Mouse (Mus musculus) heart, postnatal 14 days (tissue): ENCODE measurements at regions not wholly inside any gene's neighbourhood (a gene's known extent, or its start where the extent isn't known, plus 50 kb on each side); places are given as distances from the start of the nearest gene placed in this dataset.
A peak's percentile ranks its signal among the peaks of the same experiment; 100 is the strongest.

Experiments used
- DNase-seq, 2 experiments: peaks; one replicate each; pipeline ENCODE4 v3.0.0; 2021 to 2022
- intact Hi-C: fragments of 180-260 bp; cut with DNase I; formaldehyde crosslinking; loops from one replicate; pipeline ENCODE4 v1.15.1; 2025

DNA sequence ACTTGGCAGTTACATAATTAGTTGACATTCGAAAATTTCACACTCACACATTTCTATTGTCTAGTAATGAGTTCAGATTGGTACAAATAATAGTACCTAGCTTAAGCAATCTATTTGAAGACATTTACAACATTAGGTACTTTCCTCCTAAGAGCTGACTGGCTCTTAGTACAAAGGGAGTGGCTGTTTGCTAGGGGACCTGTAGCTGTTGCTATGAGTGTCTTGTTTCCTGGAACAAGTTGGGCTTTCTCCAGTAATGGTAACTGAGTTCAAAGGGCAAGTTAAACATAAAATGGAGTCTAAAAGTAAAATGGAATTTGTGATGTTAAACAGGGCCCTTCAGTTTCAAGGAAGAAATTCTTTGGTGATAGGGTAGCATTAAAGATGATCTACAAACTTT lies 910.4 kb downstream of the Diaph3 start:
- no peak for DNase-seq
- intact Hi-C loops, result no loop called here

DNA sequence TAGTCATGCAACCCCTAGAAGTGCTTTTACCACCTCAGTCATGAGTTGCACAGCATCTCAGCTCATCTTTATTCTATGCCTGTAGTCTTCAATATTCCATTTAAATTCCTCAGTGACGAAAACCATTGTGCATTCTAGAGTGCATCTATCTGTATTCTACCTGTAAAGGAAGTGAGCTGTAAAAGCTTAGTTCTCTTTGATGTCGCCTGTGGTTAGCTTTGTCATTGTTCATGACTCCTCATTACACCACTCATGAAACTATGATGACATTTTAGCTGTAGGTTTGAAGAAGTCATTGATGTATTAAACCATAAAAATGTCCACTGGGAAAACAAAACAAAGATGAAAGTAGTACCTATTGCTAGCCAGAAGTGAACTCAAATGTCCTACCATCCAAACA lies 911.3 kb downstream of the Diaph3 start:
- intact Hi-C loops, result no loop called here
- no peak for DNase-seq

DNA sequence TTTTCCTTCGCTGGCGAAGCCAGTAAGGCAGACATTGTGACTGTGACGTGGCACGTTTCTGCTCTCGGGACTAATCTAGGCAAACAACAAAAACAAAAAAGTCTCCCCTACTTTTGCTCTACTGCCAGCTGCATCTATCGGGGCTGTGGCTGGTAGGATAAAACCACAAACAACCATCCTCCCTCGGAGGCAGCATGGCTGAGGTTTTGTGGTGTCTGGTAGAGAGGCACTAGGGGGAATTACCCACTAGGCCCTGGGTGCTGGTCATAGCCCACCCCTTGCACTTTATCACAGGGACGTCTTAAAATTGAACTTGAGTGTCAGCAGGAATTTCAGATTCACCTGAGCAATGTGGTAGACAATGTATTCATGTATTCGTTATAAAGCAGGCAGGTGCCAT lies 925.3 kb downstream of the Diaph3 start:
- intact Hi-C loops, result no loop called here
- no peak for DNase-seq

DNA sequence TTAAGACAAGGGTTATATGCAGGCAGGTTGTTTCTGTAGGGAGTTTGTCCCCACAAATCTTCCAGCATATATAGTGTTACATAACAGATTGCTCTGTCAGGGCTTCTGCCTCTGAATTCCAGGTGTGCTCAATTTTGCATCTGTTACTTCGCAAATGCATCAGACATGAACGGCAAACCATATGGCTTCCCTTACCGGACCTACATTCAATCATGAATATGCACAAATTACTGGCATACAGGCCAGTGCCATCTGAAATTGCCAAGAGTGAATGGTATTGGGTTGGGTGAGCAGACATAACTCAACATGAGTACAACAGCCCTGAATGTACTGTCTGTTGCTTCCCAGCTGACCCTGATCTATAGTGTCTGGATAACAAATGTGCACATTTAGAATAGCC lies 929.4 kb downstream of the Diaph3 start:
- no peak for DNase-seq
- intact Hi-C loops, result no loop called here

DNA sequence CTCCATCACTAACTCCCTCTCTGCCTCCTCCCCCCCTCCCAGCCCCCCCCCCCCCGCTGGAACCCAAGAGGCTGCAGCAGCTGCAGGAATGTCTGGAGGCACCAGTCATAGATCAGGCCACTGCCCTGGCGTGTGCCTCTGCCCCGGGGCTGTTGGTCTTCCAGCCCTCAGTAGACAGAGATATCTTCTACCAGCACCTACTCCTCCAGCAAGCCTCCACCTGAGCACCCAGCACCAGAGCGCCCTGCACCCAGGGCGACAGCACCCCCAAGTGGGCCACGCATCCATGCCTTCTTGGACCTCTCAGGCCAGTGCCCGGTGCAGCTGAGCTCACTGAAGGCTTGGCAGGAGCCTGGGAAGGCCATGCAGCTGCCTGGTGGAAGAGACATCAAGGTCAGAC lies 936.5 kb downstream of the Diaph3 start:
- DNase-seq, result no peak
- intact Hi-C loops, result no loop called here

DNA sequence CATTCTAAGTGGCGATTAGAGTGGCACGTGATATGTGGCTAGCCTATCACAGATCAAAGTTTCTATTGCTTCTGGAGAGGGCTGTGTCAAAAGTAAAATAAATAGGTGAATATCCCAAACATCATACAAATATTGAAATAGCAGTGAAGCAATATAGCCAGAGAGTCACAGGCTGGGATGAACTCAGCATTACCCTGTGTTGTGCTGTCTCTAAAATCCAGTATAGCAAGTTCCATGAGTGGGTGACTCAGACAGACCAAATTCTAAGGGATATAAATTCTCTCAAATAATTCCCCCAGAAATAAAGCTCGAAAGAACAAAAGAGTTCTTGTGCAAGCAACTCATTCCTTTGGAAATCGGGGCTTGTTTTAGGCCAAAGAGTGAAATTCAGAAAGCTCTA lies 943.2 kb downstream of the Diaph3 start:
- intact Hi-C loops, result no loop called here
- DNase-seq, result no peak

DNA sequence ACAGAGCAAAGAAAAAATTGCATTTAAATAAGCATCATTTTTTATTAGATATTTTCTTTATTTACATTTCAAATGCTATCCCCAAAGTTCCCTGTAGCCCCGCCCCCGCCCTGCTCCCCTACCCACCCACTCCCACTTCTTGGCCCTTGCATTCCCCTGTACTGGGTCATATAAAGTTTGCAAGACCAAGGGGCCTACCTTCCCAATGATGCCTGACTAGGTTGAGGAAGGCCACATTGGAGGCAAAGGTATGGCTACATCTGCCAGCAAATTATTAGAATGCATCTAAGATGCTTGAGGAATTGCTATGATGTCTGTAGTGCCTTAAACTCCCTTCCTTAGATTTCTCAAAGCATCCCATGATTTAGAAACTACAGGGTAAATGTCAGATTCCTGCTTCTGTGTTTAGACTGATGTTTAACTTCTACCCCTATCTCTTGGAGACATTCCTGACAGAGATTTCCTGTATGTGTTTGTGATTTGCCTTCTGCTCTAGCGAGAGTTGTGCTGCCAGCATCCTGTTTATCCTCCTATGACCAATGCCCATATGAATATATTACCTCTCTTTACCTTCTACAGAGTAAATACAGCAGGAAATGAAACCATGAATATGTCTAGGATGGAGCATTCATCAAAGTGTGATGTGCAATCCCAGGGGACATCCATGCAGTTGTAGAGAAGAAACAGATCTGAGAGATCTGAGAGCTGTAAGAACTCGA lies 956.2 kb downstream of the Diaph3 start:
- DNase-seq, result no peak
- intact Hi-C loops, result no loop called here

DNA sequence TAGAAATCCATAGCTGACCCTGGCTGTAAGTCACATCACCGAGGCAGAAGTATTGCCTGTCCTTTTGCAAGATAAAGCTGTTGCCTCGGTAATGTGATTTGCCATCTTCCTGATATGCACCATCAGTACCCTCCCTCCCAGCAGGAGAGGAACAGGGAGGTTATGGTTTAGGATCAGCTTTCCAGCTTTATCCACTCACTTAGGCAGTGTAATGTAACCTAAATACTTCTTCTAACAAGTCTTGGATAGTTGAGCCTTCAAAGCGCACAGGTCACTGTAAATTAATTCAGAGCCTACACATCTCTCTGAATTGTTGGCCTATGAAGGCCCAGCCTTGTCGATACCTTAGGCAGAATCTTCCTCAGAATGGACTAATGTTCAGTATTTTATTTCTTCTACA lies 962.5 kb downstream of the Diaph3 start:
- no peak for DNase-seq

DNA sequence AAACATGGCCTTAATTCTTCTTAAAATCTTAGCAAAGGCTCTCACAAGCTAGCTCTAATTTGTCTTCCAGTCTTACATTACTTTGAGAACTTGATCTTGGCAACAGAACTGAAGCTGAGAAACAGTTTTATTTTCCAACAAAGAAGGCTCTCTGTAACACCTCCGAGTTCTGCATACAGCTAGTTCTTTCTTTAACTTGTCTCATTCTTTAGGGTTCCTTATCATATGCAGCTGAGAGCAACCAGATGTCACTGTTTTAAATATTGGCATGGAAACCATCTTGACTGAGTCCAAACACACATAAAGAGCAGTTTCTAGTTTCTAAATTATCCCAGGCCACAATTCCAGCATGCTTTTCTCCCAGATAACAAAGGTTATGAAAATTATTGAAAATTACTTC lies 969.9 kb downstream of the Diaph3 start:
- DNase-seq, result no peak
- intact Hi-C loops, result no loop called here

More for the DNA sequence above, 962.5 kb downstream of the Diaph3 start:
- intact Hi-C loops, result no loop called here

DNA sequence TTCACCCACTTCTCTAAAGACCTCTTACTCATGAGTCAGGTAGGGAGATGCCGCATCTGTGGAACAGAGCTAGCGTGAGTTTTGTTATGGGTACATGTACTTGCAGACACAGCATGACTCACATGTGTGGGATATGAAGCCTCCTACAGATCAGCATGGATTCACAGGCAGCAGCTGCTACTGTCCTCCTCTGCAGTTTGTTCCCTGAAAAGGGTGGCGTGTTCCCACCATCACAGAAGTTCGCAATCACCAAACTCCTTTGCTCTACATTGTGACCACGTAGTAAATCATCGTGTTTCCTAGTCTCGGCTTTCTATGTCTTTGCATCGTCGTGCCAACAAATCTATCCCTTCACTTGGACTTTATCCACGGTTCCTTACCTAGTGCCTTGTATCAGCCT lies 981.9 kb downstream of the Diaph3 start:
- intact Hi-C loops, result no loop called here

DNA sequence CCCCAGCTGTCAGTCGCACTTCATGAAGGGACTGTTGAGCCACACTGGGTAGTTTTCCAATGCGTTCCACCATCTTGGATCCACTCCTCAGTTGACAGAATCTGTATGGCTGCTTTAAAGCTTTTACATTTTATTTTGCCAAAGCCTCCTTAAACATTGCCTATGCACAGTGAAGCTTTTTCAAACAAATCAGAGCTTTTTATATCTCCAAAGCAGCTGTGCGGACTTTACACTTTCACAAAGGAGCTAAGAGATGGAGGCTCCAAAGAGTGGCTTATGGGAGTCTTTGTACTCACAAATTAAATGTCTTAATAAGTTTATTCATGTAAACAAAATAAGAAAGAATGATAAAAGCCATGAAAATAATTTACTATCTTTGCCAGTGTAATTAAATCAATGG lies 986.3 kb downstream of the Diaph3 start:
- intact Hi-C loops, result no loop called here
- no peak for DNase-seq

More for the DNA sequence above, 981.9 kb downstream of the Diaph3 start:
- no peak for DNase-seq

DNA sequence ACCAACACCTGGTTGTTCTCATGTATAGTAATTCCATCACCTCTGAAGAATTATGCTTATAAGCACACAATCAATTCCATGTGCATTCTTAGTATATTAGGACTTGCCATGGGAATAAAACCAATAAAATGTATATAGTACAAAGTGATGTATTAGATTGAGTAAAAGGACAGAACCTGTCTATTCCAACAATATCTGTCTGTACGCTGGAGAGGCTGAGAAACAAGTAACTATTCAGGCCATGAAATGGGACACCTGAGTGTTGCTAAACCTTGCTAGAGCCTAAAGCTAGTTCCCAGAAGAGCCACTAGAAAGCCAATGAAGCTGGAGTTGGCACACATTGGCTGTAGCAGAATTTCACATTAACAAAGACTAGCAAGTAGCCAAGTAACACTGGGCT lies 989.8 kb downstream of the Diaph3 start:
- no peak for DNase-seq
- intact Hi-C loops, result no loop called here

DNA sequence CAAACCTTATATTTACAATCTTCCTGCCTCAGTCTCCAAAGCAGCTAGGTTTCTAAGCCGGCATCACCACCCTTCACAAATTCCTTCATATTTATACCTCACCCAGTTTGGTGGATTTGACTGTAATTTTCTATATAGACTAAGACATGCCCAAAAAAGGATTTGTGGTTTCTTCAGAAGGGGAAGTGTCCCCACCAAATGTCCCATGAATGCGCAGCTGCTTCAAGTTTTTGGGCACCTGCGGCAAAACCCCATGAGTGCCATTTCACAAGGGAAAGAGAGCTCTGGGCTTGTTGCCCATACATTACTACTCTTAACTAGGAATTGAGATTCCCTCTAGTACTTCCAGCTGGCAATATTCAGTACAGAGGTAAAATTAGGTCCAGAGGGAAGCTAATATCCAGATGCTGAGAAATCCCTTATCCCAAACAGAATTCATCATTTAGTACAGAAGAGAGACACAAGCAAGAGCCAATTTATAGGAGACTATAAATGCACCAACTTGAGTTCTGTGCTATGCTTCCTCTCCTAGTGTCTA lies 990.6 kb downstream of the Diaph3 start:
- no peak for DNase-seq
- intact Hi-C loops, result no loop called here

DNA sequence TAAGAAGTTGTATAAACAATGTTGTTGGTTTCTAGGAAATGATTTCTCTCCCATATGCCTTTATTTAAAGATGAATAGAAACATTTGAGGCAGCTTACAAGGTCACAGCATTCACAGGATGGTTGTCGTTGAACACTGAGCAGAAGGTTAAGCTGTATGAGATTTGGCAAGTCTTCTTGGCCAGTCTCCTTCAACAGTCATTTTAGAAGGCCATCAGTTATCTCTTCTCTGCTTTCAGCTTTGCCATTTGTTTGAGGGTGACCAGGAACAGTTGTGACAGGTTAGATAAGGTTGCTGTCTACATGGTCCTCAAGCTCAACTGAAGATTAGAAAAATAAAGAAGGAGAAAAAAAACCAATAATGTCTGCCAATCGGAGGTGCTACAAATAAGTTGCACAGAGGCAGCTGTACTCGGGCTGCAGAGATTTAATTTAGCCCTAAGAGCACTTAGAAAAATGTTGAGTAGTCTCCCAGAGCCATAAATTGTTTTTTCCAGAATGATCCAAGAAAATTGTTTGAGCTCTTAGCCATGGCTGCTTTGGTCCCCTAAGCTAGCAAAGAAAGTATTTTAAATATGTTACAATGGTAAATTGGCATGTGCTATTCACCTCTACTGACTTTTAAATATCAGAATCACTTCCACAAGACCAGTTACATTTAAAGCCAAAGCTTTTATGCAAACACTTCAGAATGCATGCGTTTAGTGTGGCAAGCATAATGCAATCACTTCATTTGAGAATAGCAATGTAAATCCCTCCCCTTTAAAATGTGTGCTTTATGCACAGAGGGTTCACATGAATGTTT lies 1025.6 kb downstream of the Diaph3 start:
- intact Hi-C loops, result no loop called here
- peak in 1 of 2 experiments; percentile 4 for DNase-seq

DNA sequence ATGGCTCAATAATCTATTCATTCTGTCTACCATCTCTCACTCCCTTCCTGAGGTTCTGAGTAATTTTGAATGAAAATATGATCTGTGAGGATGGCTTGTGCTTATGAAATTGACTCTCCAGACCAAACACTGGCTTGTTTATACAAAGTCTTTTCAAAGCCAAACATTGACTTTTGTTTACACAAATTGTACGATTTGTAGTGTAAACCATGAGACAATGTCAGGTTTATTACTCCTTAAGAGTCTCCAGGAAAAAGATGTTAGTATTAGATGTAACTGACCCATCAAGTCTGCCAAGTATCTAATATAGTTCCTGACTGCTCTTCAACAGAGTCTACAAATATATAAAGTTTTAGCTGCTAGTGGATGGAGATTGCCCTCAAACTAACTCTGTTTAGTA lies 1039.5 kb downstream of the Diaph3 start:
- DNase-seq, result no peak
- intact Hi-C loops, result no loop called here

DNA sequence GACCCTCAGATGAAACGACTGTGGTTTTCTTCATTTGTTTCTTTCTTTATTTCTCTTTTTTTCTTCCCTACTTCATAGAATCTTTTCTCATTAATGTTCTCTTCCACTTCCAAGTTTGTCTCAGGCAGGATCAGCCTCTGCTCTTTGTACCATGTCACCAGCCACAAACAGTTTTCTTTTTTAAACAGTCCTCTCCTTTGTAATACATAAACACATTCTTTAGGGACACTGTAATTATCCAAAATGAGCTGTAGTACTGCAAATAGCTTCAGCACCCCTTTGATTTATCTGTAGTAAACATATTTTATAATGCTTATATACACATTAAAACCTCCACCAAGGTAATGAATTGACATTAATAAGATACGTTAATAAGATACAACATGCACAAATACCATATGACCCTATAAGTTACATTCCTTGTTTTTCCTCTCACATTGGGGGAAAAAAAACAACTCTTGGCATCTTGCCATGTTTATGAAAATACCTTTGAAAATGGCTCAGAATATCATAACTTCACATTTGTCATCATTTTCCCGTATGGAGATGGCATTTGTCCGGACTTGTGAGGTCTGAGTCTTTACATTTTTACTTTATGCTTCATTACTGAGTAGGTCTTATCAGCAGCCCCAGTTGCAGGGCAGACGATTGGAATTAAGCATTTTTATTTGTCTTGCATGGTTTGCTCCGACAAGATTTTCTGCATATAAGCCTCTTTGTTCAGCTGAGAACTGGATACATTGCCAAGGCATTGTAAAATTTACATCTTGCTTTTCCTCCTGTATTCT lies 1070.5 kb downstream of the Diaph3 start:
- intact Hi-C loops, result no loop called here

DNA sequence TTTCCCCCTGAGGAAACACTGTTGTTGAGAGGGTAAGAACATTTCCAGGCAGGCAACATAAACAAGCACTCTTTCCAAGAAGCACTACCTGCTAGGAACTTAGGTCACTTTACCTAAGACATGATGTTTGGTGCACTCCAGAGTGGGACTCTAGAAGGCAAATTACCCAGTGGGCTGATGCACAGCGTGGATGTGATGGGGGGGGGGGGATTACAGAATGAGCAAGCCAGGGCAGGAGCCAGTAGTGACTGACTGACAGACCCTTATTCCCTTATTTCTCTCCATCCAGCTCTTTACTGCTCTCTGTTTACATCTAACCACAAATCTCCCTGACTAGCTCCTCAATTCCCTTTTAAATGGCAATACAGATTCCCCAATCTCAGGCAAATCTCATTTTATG lies 1071.7 kb downstream of the Diaph3 start:
- intact Hi-C loops, result no loop called here
- no peak for DNase-seq

More for the DNA sequence above, 1070.5 kb downstream of the Diaph3 start:
- DNase-seq, result no peak

DNA sequence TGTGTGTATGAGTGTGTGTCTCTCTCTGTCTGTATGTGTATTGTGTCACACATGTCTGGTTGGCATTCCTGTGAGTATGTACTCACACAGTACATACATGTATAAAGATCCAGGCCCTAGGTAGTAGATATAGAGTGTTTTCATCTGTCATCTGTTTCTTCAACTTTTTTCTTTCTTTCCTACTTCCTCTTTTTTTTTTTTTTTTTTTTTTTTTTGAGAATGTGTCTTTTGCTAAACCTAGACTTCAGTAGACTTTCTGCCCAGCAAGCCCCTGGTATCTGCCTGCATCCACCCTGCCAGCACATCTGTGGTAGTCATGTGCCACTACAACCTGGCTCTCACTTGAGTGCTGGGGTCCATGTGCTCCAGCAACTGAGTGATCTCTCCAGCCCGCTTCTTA lies 1073.3 kb downstream of the Diaph3 start:
- DNase-seq, result no peak
- intact Hi-C loops, result no loop called here

DNA sequence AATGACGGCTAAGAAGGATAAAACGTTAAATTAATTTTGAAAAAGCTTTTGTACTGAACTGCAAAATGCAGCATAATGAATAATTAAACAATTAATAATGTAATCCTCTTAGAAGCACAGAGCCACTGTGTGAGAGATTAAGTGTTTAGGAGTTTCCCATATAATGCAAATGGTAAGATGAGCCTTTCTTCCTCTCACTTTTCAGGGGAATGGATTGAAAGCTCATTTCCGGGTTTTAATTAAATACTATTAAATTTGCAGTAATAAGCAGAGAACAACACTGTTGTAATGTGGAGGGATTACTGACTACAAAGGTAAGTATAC lies 1077.5 kb downstream of the Diaph3 start:
- intact Hi-C loops, result no loop called here
- no peak for DNase-seq

DNA sequence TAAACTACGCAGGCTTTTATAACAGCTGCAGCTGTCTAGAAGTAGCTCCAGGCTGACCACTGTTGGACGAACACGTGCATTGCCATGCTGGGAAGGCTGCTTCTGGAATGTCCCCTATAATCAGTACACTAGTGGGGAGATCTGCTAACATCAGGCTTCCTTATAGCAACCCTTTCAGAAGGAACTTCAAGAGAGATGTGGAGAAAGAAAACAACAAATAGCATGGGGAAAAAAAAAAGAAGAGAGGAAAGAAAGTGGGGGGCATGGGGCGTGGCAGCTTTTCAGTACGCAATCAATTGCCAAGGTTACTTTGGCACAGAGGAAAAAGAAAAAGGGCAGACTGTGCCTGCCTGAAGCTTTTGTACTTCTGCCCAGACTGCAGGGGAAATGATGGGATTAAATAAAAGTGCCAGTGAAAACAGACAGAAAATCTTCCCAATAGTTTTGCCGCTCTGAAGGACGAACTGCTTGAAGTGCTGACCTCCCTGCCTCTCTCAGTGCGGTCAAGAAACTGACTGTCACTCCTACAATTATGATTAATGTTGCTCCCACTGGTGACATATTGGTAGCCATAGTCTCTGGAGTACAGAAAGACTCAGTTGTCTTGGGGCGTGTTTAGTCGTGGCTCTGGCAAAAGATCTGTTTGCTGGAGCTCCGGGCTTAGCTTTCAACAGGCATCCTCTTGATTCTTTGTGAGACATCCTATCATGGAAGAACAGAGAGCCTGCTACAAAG lies 1078.0 kb downstream of the Diaph3 start:
- DNase-seq, result peak in 1 of 2 experiments; percentile 5
- intact Hi-C loops, result no loop called here

DNA sequence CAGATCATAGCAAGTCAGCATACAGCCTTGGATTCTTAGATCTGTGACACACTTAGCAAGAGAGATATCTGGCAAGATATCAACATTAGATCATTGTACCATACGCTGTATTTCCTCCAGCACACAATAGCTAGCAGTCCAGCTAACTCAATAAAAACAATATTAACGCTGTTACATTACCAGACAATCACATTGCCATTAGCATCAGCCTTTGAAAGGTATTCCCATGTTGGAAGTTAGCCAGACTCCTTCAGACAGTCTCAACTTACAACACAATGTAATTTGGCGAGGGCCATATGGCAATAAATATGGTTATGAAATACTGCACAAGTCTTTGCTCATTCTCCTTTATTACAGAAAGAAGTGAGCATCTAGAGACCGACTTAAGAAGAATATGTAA lies 1084.0 kb downstream of the Diaph3 start:
- no peak for DNase-seq
- intact Hi-C loops, result loop anchor here (10.0 kb wide), 1 partner anchor 248 kb away; no protein-coding TSS in a partner anchor
